Mouse (Mus musculus) lung, embryonic 16.5 days (tissue): ENCODE data around the gene Micu1. TPM values are rescaled to one million over a fixed set of nuclear protein-coding genes. Genes with fewer than 3 reads are reported as not detected.

Experiments used
- ATAC-seq: fragments of 200-750 bp; cut with Nextera tagmentation; 2 replicates; pipeline ENCODE4 v1.8.0; 2017; ENCODE audit warnings: low read depth, mild to moderate bottlenecking, moderate library complexity
- H3K27ac ChIP-seq: fragments of 300-500 bp; sonication (generic); 2 replicates; pipeline ENCODE4 v1.5.1; 2014; ENCODE audit warnings: mild to moderate bottlenecking, control low read depth, low read length
- H3K27me3 ChIP-seq: fragments of 300-500 bp; sonication (generic); 2 replicates; pipeline ENCODE4 v1.6.1; 2014; ENCODE audit warnings: low read depth, low read length, mixed read lengths; ENCODE audit not compliant: control insufficient read depth, insufficient read depth
- H3K36me3 ChIP-seq: fragments of 300-500 bp; sonication (generic); 2 replicates; pipeline ENCODE4 v1.6.1; 2014; ENCODE audit warnings: low read length; ENCODE audit not compliant: control insufficient read depth, insufficient read depth
- H3K4me1 ChIP-seq: fragments of 300-500 bp; sonication (generic); replicated peaks from 2 replicates; pipeline ENCODE4 v1.6.1; 2014; ENCODE audit warnings: low read length, mixed read lengths; ENCODE audit not compliant: control insufficient read depth, insufficient read depth
- H3K4me2 ChIP-seq: fragments of 300-500 bp; sonication (generic); 2 replicates; pipeline ENCODE4 v1.6.1; 2014; ENCODE audit warnings: low read depth, low read length, control low read depth
- H3K4me3 ChIP-seq: fragments of 300-500 bp; sonication (generic); 2 replicates; pipeline ENCODE4 v1.5.1; 2014; ENCODE audit warnings: mild to moderate bottlenecking, low read length, control low read depth
- H3K9ac ChIP-seq: fragments of 300-500 bp; sonication (generic); 2 replicates; pipeline ENCODE4 v1.6.1; 2014; ENCODE audit warnings: low read length, control low read depth
- H3K9me3 ChIP-seq: fragments of 300-500 bp; sonication (generic); 2 replicates; pipeline ENCODE4 v1.6.1; 2016; ENCODE audit warnings: low read length; ENCODE audit not compliant: control insufficient read depth
- WGBS: fragments of 180-500 bp; shearing (Covaris S2); extraction: QIAGEN DNeasy Blood & Tissue Kit; methylation state at CpG from one replicate; pipeline ENCODE4 v1.1.7; 2014; 5-methylcytosine and 5-hydroxymethylcytosine counted together
- polyA plus RNA-seq: library from polyadenylated mRNA; unstranded; fragments of >200 nt; fragmentation: Nextera tagmentation; extraction: Ambion mirVana; gene quantifications from 2 replicates; pipeline ENCODE4 v1.2.1, GENCODE M21; 2015

The Micu1 gene
- polyA plus RNA-seq, 1 experiment from 2014 or later: 68.8 TPM

- WGBS: 88% methylated on average over 8 of the region's 8 CpGs
- H3K27me3 ChIP-seq: no peaks in the 10 kb centered on the region
- no peak overlapping the region for H3K27ac ChIP-seq
- ATAC-seq: no peak
- no peak overlapping the region for H3K9ac ChIP-seq
- H3K4me2 ChIP-seq: no peak overlapping the region
- no peaks in the 10 kb centered on the region for H3K36me3 ChIP-seq
- H3K9me3 ChIP-seq: no peaks in the 10 kb centered on the region
- H3K4me1 ChIP-seq: no peaks in the 10 kb centered on the region
- H3K4me3 ChIP-seq: no peak overlapping the region
Measured at GRCm38 (mm10) chr10:59841434-59841833, 139.2 kb downstream of the Micu1 start.

GRCm38 (mm10) chr10:59843125-59843524 is 140.8 kb downstream of the Micu1 start:
- Histone ChIP-seq H3K27ac (no peak overlapping the region), H3K4me3 (no peak overlapping the region), H3K4me2 (no peak overlapping the region), H3K4me1 (no peaks in the 10 kb centered on the region), H3K27me3 (no peaks in the 10 kb centered on the region), H3K9me3 (no peaks in the 10 kb centered on the region), H3K9ac (no peak overlapping the region), H3K36me3 (no peaks in the 10 kb centered on the region)
- 37% methylated on average over 5 of the region's 5 CpGs for WGBS
- no peak for ATAC-seq

- no peak overlapping the region for H3K4me3 ChIP-seq
- no peaks in the 10 kb centered on the region for H3K9me3 ChIP-seq
- H3K4me1 ChIP-seq: no peaks in the 10 kb centered on the region
- ATAC-seq: no peak
- H3K27me3 ChIP-seq: no peaks in the 10 kb centered on the region
- WGBS: 74% methylated on average over 9 of the region's 9 CpGs
- H3K27ac ChIP-seq: no peak overlapping the region
- no peaks in the 10 kb centered on the region for H3K36me3 ChIP-seq
- H3K9ac ChIP-seq: no peak overlapping the region
- no peak overlapping the region for H3K4me2 ChIP-seq
Measured at GRCm38 (mm10) chr10:59844686-59845085, 142.4 kb downstream of the Micu1 start.

- no peak overlapping the region for H3K27ac ChIP-seq
- 73% methylated on average over 6 of the region's 6 CpGs for WGBS
Measured at GRCm38 (mm10) chr10:59846416-59846815, 144.1 kb downstream of the Micu1 start.

GRCm38 (mm10) chr10:59848079-59848877 is 146.0 kb downstream of the Micu1 start:
- H3K4me1 ChIP-seq: no peaks in the 10 kb centered on the region
- H3K4me2 ChIP-seq: no peak overlapping the region
- no peaks in the 10 kb centered on the region for H3K9me3 ChIP-seq
- WGBS: 75% methylated on average over 11 of the region's 11 CpGs
- H3K27ac ChIP-seq: no peak overlapping the region
- ATAC-seq: no peak
- H3K27me3 ChIP-seq: no peaks in the 10 kb centered on the region
- H3K4me3 ChIP-seq: no peak overlapping the region
- no peaks in the 10 kb centered on the region for H3K36me3 ChIP-seq
- H3K9ac ChIP-seq: no peak overlapping the region

More at GRCm38 (mm10) chr10:59846416-59846815, 144.1 kb downstream of the Micu1 start:
- no peaks in the 10 kb centered on the region for H3K36me3 ChIP-seq
- no peak overlapping the region for H3K4me2 ChIP-seq
- ATAC-seq: no peak
- no peaks in the 10 kb centered on the region for H3K9me3 ChIP-seq
- no peaks in the 10 kb centered on the region for H3K27me3 ChIP-seq
- H3K4me3 ChIP-seq: no peak overlapping the region
- no peaks in the 10 kb centered on the region for H3K4me1 ChIP-seq
- H3K9ac ChIP-seq: no peak overlapping the region

- 67% methylated on average over 9 of the region's 9 CpGs for WGBS
- H3K9me3 ChIP-seq: no peaks in the 10 kb centered on the region
- no peak overlapping the region for H3K27ac ChIP-seq
Measured at GRCm38 (mm10) chr10:59848953-59849352, 146.7 kb downstream of the Micu1 start.

GRCm38 (mm10) chr10:59849371-59849770 is 147.1 kb downstream of the Micu1 start:
- Histone ChIP-seq H3K4me2 (no peak overlapping the region), H3K27me3 (no peaks in the 10 kb centered on the region), H3K27ac (no peak overlapping the region), H3K9ac (no peak overlapping the region), H3K9me3 (no peaks in the 10 kb centered on the region), H3K36me3 (no peaks in the 10 kb centered on the region), H3K4me3 (no peak overlapping the region), H3K4me1 (no peaks in the 10 kb centered on the region)
- no peak for ATAC-seq
- WGBS: 82% methylated on average over 7 of the region's 7 CpGs

More at GRCm38 (mm10) chr10:59848953-59849352, 146.7 kb downstream of the Micu1 start:
- H3K4me2 ChIP-seq: no peak overlapping the region
- no peaks in the 10 kb centered on the region for H3K27me3 ChIP-seq
- no peak for ATAC-seq
- no peak overlapping the region for H3K4me3 ChIP-seq
- H3K36me3 ChIP-seq: no peaks in the 10 kb centered on the region
- H3K4me1 ChIP-seq: no peaks in the 10 kb centered on the region
- H3K9ac ChIP-seq: no peak overlapping the region

GRCm38 (mm10) chr10:59857157-59857556 is 154.9 kb downstream of the Micu1 start:
- Histone ChIP-seq H3K9ac (no peak overlapping the region), H3K27ac (no peak overlapping the region), H3K9me3 (no peaks in the 10 kb centered on the region), H3K4me3 (no peak overlapping the region), H3K4me1 (no peaks in the 10 kb centered on the region), H3K27me3 (no peaks in the 10 kb centered on the region), H3K4me2 (no peak overlapping the region), H3K36me3 (no peaks in the 10 kb centered on the region)
- ATAC-seq: no peak
- WGBS: 67% methylated on average over 5 of the region's 5 CpGs

- Histone ChIP-seq H3K4me3 (no peak overlapping the region), H3K9me3 (no peaks in the 10 kb centered on the region), H3K9ac (no peak overlapping the region), H3K27ac (no peak overlapping the region), H3K27me3 (no peaks in the 10 kb centered on the region), H3K4me2 (no peak overlapping the region), H3K36me3 (no peaks in the 10 kb centered on the region), H3K4me1 (peaks cover 7% of the 10 kb centered on the region; the same call in 1 of the 2 replicates)
- WGBS: 60% methylated on average over 9 of the region's 9 CpGs
- no peak for ATAC-seq
Measured at GRCm38 (mm10) chr10:59860684-59861083, 158.4 kb downstream of the Micu1 start.
